Mouse (Mus musculus) bone marrow, adult 2 months (tissue): ENCODE measurements at regions not wholly inside any gene's neighbourhood (a gene's known extent, or its start where the extent isn't known, plus 50 kb on each side); places are given as distances from the start of the nearest gene placed in this dataset.

Source experiments
- CTCF ChIP-seq: fragments of 200-500 bp; IDR thresholded peaks from 2 replicates; pipeline ENCODE4 v1.5.1; 2011; ENCODE audit warnings: low read length, control low read depth; ENCODE audit not compliant: control insufficient read depth, insufficient read depth
- POLR2A ChIP-seq: fragments of 200-500 bp; IDR thresholded peaks from 2 replicates; pipeline ENCODE4 v1.6.1; 2011; ENCODE audit warnings: low read depth, mild to moderate bottlenecking, control low read depth, low read length, borderline replicate concordance; ENCODE audit not compliant: control insufficient read depth

GRCm38 (mm10) chr5:133666473-133666872 is 433.0 kb upstream of the Castor2 start:
- TF ChIP-seq CTCF (no peak), POLR2A (no peak)
